Mouse (Mus musculus): ENCODE data around the gene Zfp867.

DNA sequence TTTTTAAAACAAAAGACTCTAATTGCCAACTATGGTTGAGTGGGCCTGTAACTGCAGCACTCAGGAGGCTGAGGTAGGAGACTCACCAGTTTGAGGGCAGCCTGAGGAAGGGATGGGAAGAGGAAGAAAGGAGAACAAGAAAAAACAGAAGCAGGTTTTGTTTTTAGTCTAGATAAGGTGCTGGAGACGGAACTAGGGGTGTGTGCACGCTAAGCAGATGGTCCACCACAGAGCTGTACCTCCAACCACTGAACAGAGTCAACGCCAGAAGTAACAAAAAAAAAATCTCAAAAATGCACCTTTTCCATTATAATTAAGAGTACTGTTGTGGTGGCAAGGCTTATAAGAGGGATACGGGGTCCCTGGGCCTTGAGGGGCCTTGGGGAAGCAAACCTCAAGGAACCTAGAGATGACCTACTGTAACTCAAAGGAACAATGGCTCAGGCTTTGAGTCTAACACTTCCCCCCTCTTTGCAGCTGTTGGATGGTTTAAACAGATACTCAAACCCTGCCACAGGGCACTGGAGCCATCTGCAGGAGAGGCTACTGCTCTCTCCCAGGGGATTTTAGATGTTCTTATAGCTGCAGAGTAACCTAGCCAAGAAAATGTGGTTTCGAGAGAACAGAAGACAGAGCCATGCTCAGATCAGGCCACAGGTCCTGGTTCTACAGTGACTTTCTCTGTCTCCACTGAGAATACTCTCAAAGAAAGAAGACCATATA, 29.9 kb upstream of the Zfp867 start:
- TF ChIP-seq CTCF (IDR thresholded peaks at IDR 0.05), result no peak
- TF ChIP-seq EP300 (IDR thresholded peaks at IDR 0.05), result no peak

All from lung, postnatal 0 days (tissue).